Mouse (Mus musculus): ENCODE data around the gene Gsta2. TPM values are rescaled to one million over a fixed set of nuclear protein-coding genes. Genes with fewer than 3 reads are reported as not detected.
"Not testable (repeated sequence)": the region's sequence is repeated elsewhere in the genome, so short reads cannot be mapped to it uniquely, and the experiment has no call there.

The Gsta2 gene
- polyA plus RNA-seq, 1 experiment from 2014 or later, result 11.7 TPM

- ATAC-seq (ENCODE audit: insufficient read depth, low FRiP score, low read depth); H3K27me3 ChIP-seq (replicated peaks); H3K9ac ChIP-seq; H3K4me1 ChIP-seq; H3K4me2 ChIP-seq; H3K4me3 ChIP-seq (replicated peaks); H3K9me3 ChIP-seq; H3K36me3 ChIP-seq; H3K27ac ChIP-seq: not testable (repeated sequence)
- 75% methylated on average over 8 of the region's 8 CpGs for WGBS
These were observed 63.1 kb downstream of the Gsta2 start for GRCm38 (mm10) chr9:78292462-78292861.

DNA sequence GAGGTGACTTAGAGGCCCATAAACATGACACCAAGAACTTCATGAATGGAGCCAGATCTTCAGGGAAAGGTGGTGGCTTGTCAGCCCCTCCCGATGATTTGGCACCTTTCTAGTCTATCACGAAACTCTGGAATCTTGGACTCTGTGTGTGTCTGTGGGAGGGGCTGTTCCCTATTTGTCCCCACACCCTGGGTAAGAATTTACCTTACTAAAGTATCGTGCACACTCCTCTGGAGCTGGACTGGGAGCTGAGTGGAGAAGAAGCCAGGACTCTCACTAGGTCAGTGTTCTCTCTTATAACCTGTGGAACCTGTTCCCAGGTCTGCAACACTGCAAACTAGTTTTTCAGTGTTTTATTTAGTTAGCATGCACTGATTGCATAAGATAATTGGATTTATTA, 65.9 kb downstream of the Gsta2 start, which contains the start of gene Gm10639:
TSS of gene Gm10639 (plus strand) at position 201 of the 400 bp plus-strand sequence.
- not testable (repeated sequence) for H3K4me3 ChIP-seq (replicated peaks); H3K4me2 ChIP-seq; H3K9ac ChIP-seq; H3K4me1 ChIP-seq; H3K36me3 ChIP-seq; H3K27ac ChIP-seq; H3K27me3 ChIP-seq (replicated peaks); H3K9me3 ChIP-seq
- 59% methylated on average over 3 of the region's 3 CpGs for WGBS
- peak; percentile 63; the same call in 1 of the 2 replicates for ATAC-seq (ENCODE audit: insufficient read depth, low FRiP score, low read depth)

GRCm38 (mm10) chr9:78289063-78289462, 66.5 kb downstream of the Gsta2 start:
- not testable (repeated sequence) for H3K9me3 ChIP-seq; ATAC-seq (ENCODE audit: insufficient read depth, low FRiP score, low read depth); H3K9ac ChIP-seq; H3K4me1 ChIP-seq; H3K27me3 ChIP-seq (replicated peaks); H3K27ac ChIP-seq; H3K4me2 ChIP-seq; H3K36me3 ChIP-seq; H3K4me3 ChIP-seq (replicated peaks)
- WGBS, result 50% methylated on average over 1 of the region's 1 CpGs

- 0 out of 2 replicates have a peak overlapping the region, but pooled peaks have one; percentile 11 for H3K27ac ChIP-seq
These were observed 73.4 kb downstream of the Gsta2 start for GRCm38 (mm10) chr9:78282002-78282711.

More at GRCm38 (mm10) chr9:78282002-78282711, 73.4 kb downstream of the Gsta2 start:
- H3K4me2 ChIP-seq; H3K9ac ChIP-seq; H3K4me1 ChIP-seq; H3K4me3 ChIP-seq (replicated peaks); H3K36me3 ChIP-seq; H3K27me3 ChIP-seq (replicated peaks); H3K9me3 ChIP-seq: not testable (repeated sequence)
- peak; percentile 89 for ATAC-seq (ENCODE audit: insufficient read depth, low FRiP score, low read depth)
- WGBS, result 68% methylated on average over 4 of the region's 4 CpGs

Other genes with a start within 250 kb of the Gsta2 start
- 44.1 and 46.1 TPM in 2 replicates for gene Fbxo9, start 246.7 kb downstream of the Gsta2 start, polyA plus RNA-seq (2015; fragmentation: Nextera tagmentation; extraction: Ambion mirVana)
- gene Ick, start 246.6 kb downstream of the Gsta2 start, polyA plus RNA-seq (2015; fragmentation: Nextera tagmentation; extraction: Ambion mirVana), result 20.8 and 25.9 TPM in 2 replicates
- 433 and 454 TPM in 2 replicates for gene Gsta4, start 173.0 kb downstream of the Gsta2 start, polyA plus RNA-seq (2015; fragmentation: Nextera tagmentation; extraction: Ambion mirVana)
- 36.1 and 42.7 TPM in 2 replicates for gene Gsta1, start 125.1 kb downstream of the Gsta2 start, polyA plus RNA-seq (2015; fragmentation: Nextera tagmentation; extraction: Ambion mirVana)
- gene Gm3776, start 98.7 kb downstream of the Gsta2 start, polyA plus RNA-seq (2015; fragmentation: Nextera tagmentation; extraction: Ambion mirVana), result 26.7 and 32.2 TPM in 2 replicates
- 0.42 and 1.0 TPM in 2 replicates for gene Gm10639, start 65.9 kb downstream of the Gsta2 start, polyA plus RNA-seq (2015; fragmentation: Nextera tagmentation; extraction: Ambion mirVana)
- gene Omt2a, start 41.0 kb downstream of the Gsta2 start, polyA plus RNA-seq (2015; fragmentation: Nextera tagmentation; extraction: Ambion mirVana), result not detected in 2 replicates
- gene Omt2b, start 28.2 kb downstream of the Gsta2 start, polyA plus RNA-seq (2015; fragmentation: Nextera tagmentation; extraction: Ambion mirVana), result not detected in 2 replicates
- gene Dppa5a, start 12.4 kb upstream of the Gsta2 start, polyA plus RNA-seq (2015; fragmentation: Nextera tagmentation; extraction: Ambion mirVana), result not detected in 2 replicates
- 0.37 and 0.50 TPM in 2 replicates for gene Ooep, start 22.9 kb upstream of the Gsta2 start, polyA plus RNA-seq (2015; fragmentation: Nextera tagmentation; extraction: Ambion mirVana)
- 0.19 and 0.30 TPM in 2 replicates for gene Ddx43, start 40.0 kb upstream of the Gsta2 start, polyA plus RNA-seq (2015; fragmentation: Nextera tagmentation; extraction: Ambion mirVana)
- gene Cgas, start 87.4 kb upstream of the Gsta2 start, polyA plus RNA-seq (2015; fragmentation: Nextera tagmentation; extraction: Ambion mirVana), result 2.5 and 2.8 TPM in 2 replicates
- gene Mto1, start 92.4 kb upstream of the Gsta2 start, polyA plus RNA-seq (2015; fragmentation: Nextera tagmentation; extraction: Ambion mirVana), result 25.6 and 26.1 TPM in 2 replicates
- gene Gm17324, start 93.0 kb upstream of the Gsta2 start, polyA plus RNA-seq (2015; fragmentation: Nextera tagmentation; extraction: Ambion mirVana), result 1.2 and 1.3 TPM in 2 replicates
- gene Eef1a1, start 133.4 kb upstream of the Gsta2 start, polyA plus RNA-seq (2015; fragmentation: Nextera tagmentation; extraction: Ambion mirVana), result 4,240 and 4,503 TPM in 2 replicates
- 17.3 and 18.8 TPM in 2 replicates for gene Slc17a5, start 232.3 kb upstream of the Gsta2 start, polyA plus RNA-seq (2015; fragmentation: Nextera tagmentation; extraction: Ambion mirVana)